20 mouse cellular contexts compared by ENCODE assay signal in genomic region chr2:167337580-167337979, GRCm38 (mm10). TPM values are rescaled to one million over a fixed set of nuclear protein-coding genes. Genes with fewer than 3 reads are reported as not detected.
DNase-seq lines count a peak whose midpoint lies in the region; ATAC-seq and TF ChIP-seq lines count a peak whose summit lies in the region.
"Had no signal": no experiment of that assay in that cellular context is flagged by ENCODE, and none has a peak within 500 bp of the region (broad histone marks: within the 10 kb centered on the region; RNA-seq: fewer than 3 reads in every experiment).

No protein-coding gene starts in this region.

- no peak overlapping the region for H3K4me3 ChIP-seq in heart, embryonic 10.5 days
- no peak overlapping the region for H3K4me3 ChIP-seq in heart, postnatal 0 days (ENCODE audit: low read depth, low read length)
- H3K4me3 ChIP-seq in liver, embryonic 16.5 days (ENCODE audit: low read depth, low read length): no peak overlapping the region
- H3K4me3 ChIP-seq: forebrain, embryonic 12.5 days; layer of hippocampus, adult 2 months; midbrain, embryonic 10.5 days; stomach, embryonic 15.5 days had no signal

- no peaks in the 10 kb centered on the region for H3K36me3 ChIP-seq in heart, embryonic 10.5 days
- H3K36me3 ChIP-seq in heart, postnatal 0 days (replicated peaks; ENCODE audit: control insufficient read depth, insufficient read depth, low read length): no peaks in the 10 kb centered on the region
- H3K36me3 ChIP-seq in liver, embryonic 16.5 days (ENCODE audit: control insufficient read depth, insufficient read depth): no peaks in the 10 kb centered on the region
- H3K36me3 ChIP-seq: forebrain, embryonic 12.5 days; midbrain, embryonic 10.5 days; stomach, embryonic 15.5 days had no signal

- H3K4me1 ChIP-seq in heart, embryonic 10.5 days: peaks cover 69% of the 10 kb centered on the region
- H3K4me1 ChIP-seq in heart, postnatal 0 days (ENCODE audit: control insufficient read depth, insufficient read depth): peaks cover 22% of the 10 kb centered on the region
- peaks cover 44% of the 10 kb centered on the region for H3K4me1 ChIP-seq in liver, embryonic 16.5 days (ENCODE audit: control insufficient read depth, low read depth, low read length)

- no peak for TF ChIP-seq CTCF in heart, postnatal 0 days (IDR thresholded peaks at IDR 0.05; ENCODE audit: low read depth)

- H3K27ac ChIP-seq in heart, embryonic 10.5 days: peak overlapping the region; percentile 76
- H3K27ac ChIP-seq in heart, postnatal 0 days (ENCODE audit: low read depth): 0 out of 2 replicates have a peak overlapping the region, but pooled peaks have one; percentile 5
- no peak overlapping the region for H3K27ac ChIP-seq in liver, embryonic 16.5 days (ENCODE audit: low read length)
- H3K27ac ChIP-seq: midbrain, embryonic 10.5 days had no signal

- no peaks in the 10 kb centered on the region for H3K9me3 ChIP-seq in heart, embryonic 10.5 days
- H3K9me3 ChIP-seq in heart, postnatal 0 days (replicated peaks; ENCODE audit: control insufficient read depth, low read length): no peaks in the 10 kb centered on the region
- H3K9me3 ChIP-seq in liver, embryonic 16.5 days (replicated peaks; ENCODE audit: control insufficient read depth, low read length): no peaks in the 10 kb centered on the region
- H3K9me3 ChIP-seq: forebrain, embryonic 12.5 days; midbrain, embryonic 10.5 days; stomach, embryonic 15.5 days had no signal

- no peaks in the 10 kb centered on the region for H3K27me3 ChIP-seq in heart, embryonic 10.5 days (ENCODE audit: insufficient read depth, poor library complexity, severe bottlenecking)
- no peaks in the 10 kb centered on the region for H3K27me3 ChIP-seq in heart, postnatal 0 days (ENCODE audit: control insufficient read depth, insufficient read depth, low read length)
- no peaks in the 10 kb centered on the region for H3K27me3 ChIP-seq in liver, embryonic 16.5 days (ENCODE audit: control insufficient read depth, insufficient read depth, low read depth, low read length)
- H3K27me3 ChIP-seq: forebrain, embryonic 12.5 days; stomach, embryonic 15.5 days had no signal

- peak; percentile 88 for DNase-seq in heart, embryonic 10.5 days (ENCODE audit: low spot score)
- no peak for DNase-seq in heart, postnatal 36 days
- DNase-seq in heart, postnatal 0 days (ENCODE audit: low spot score): no peak
- DNase-seq in heart, adult 9 months (ENCODE audit: low spot score in 2 of 2): no peak
- DNase-seq in liver: peak; percentile 81
- no peak for DNase-seq in cerebellum, postnatal 36 days
- DNase-seq in adrenal gland, postnatal 36 days: no peak
- DNase-seq: adrenal gland, postnatal 14 days; cerebellum, adult 8-10 months; gastrocnemius, postnatal 25 days; kidney, adult 8-10 months; kidney, postnatal 14 days; lung, adult 2 months; lung, postnatal 36 days; thymus, adult 2 months had no signal

- ATAC-seq in heart, postnatal 0 days (ENCODE audit: insufficient read depth, low read depth): 0 out of 2 replicates have a peak, but pooled peaks have one; percentile 17
- peak; percentile 78 for ATAC-seq in liver, embryonic 16.5 days (ENCODE audit: low read depth)

- 42% methylated on average over 2 of the region's 2 CpGs for WGBS in heart, embryonic 10.5 days
- 49% methylated on average over 2 of the region's 2 CpGs for WGBS in heart, postnatal 0 days
- 17% methylated on average over 2 of the region's 2 CpGs for WGBS in liver, embryonic 16.5 days (ENCODE audit: insufficient replicate concordance)

- intact Hi-C loops in heart, postnatal 36 days (cut with DNase I): no loop called here

- H3K9ac ChIP-seq in heart, postnatal 0 days (replicated peaks; ENCODE audit: low read depth, low read length): no peak overlapping the region
- no peak overlapping the region for H3K9ac ChIP-seq in liver, embryonic 16.5 days (ENCODE audit: low read depth, low read length)
- H3K9ac ChIP-seq: forebrain, embryonic 12.5 days; stomach, embryonic 15.5 days had no signal

- no peak overlapping the region for H3K4me2 ChIP-seq in heart, postnatal 0 days (ENCODE audit: low read depth, low read length)
- 0 out of 2 replicates have a peak overlapping the region, but pooled peaks have one; percentile 6 for H3K4me2 ChIP-seq in liver, embryonic 16.5 days (ENCODE audit: low read depth, low read length)
- H3K4me2 ChIP-seq: forebrain, embryonic 12.5 days; stomach, embryonic 15.5 days had no signal

- TF ChIP-seq EP300 in heart, postnatal 0 days (IDR thresholded peaks at IDR 0.05; ENCODE audit: low read depth): no peak

RNA-seq across cellular contexts. Expression of gene B4galt5, which starts 11.4 kb away (rescaled TPM):
- polyA plus RNA-seq in heart, embryonic 10.5 days (2016; fragmentation: Nextera tagmentation; extraction: Ambion mirVana): 11.4 and 13.6 TPM in 2 replicates
- 10 to 100 TPM in 1 of 2 experiments, 1 to 10 TPM in 1; 10.0 to 13.5 TPM for total RNA-seq in heart, postnatal 36 days (2021)
- total RNA-seq in heart, postnatal 0 days (2014; rRNA removed; ENCODE audit: low replicate concordance): 24.2 and 30.1 TPM in 2 replicates
- 6.5 and 7.5 TPM in 2 replicates for polyA plus RNA-seq in heart, postnatal 0 days (2015; fragmentation: Nextera tagmentation; extraction: Ambion mirVana)
- 1.3 and 1.5 TPM in 2 replicates for polyA plus RNA-seq in liver, embryonic 16.5 days (2015; fragmentation: Nextera tagmentation; extraction: Ambion mirVana)
- total RNA-seq in adrenal gland, postnatal 36 days (2021): 100 to 1,000 TPM in 1 of 2 experiments, 10 to 100 TPM in 1; 93.7 to 153 TPM

Comparison
In these comparisons a context has a peak if more than half of its experiments do, and no peak if none do; other contexts are left out.
1. DNase-seq: peak in heart, embryonic 10.5 days (single experiment) and liver (single experiment); none in heart, postnatal 36 days (0 of 2), heart, postnatal 0 days (single experiment), heart, adult 9 months (0 of 2), cerebellum, postnatal 36 days (0 of 2) and adrenal gland, postnatal 36 days (0 of 2).